Mouse (Mus musculus) embryonic fibroblast, embryonic 13.5 days (primary cell): ENCODE results near the gene Prok1. TPM values are rescaled to one million over a fixed set of nuclear protein-coding genes. Genes with fewer than 3 reads are reported as not detected.

ENCODE experiments used
- H3K27ac ChIP-seq: 2 replicates; pipeline ENCODE4 v1.5.1; 2012; ENCODE audit warnings: low read length, control low read depth, inconsistent platforms; ENCODE audit not compliant: insufficient read depth
- H3K4me1 ChIP-seq: 2 replicates; pipeline ENCODE4 v1.6.1; 2011; ENCODE audit warnings: low read length; ENCODE audit not compliant: control insufficient read depth, insufficient read depth
- H3K4me3 ChIP-seq: 2 replicates; pipeline ENCODE4 v1.5.1; 2011; ENCODE audit warnings: mild to moderate bottlenecking, control low read depth, low read length; ENCODE audit not compliant: insufficient read depth
- CTCF ChIP-seq: IDR thresholded peaks from 2 replicates; pipeline ENCODE4 v1.5.1; 2011; ENCODE audit warnings: mild to moderate bottlenecking, control low read depth, low read length, moderate library complexity, borderline replicate concordance; ENCODE audit not compliant: insufficient read depth
- POLR2A ChIP-seq: IDR thresholded peaks from 2 replicates; pipeline ENCODE4 v1.6.1; 2011; ENCODE audit warnings: low read depth, mild to moderate bottlenecking, control low read depth, low read length, moderate library complexity
- polyA plus RNA-seq: library from polyadenylated mRNA; stranded (reverse); fragments of >200 nt; gene quantifications from 2 replicates; pipeline ENCODE4 v1.2.4, GENCODE M21; 2011; ENCODE audit warnings: low read depth; ENCODE audit not compliant: missing spikeins, insufficient read length

Prok1 gene
- polyA plus RNA-seq, 1 experiment: not detected

GRCm38 (mm10) chr3:107261851-107262165 is 22.3 kb upstream of the Prok1 start:
- Histone ChIP-seq H3K4me1 (no peaks in the 10 kb centered on the region), H3K27ac (no peak overlapping the region), H3K4me3 (no peak overlapping the region)
- TF ChIP-seq POLR2A: no peak
- no peak for TF ChIP-seq CTCF

- TF ChIP-seq CTCF: no peak
- no peak for TF ChIP-seq POLR2A
- no peak overlapping the region for H3K4me3 ChIP-seq
- H3K4me1 ChIP-seq: no peaks in the 10 kb centered on the region
- no peak overlapping the region for H3K27ac ChIP-seq
Measured at GRCm38 (mm10) chr3:107260956-107261850, 21.7 kb upstream of the Prok1 start.

- Histone ChIP-seq H3K27ac (no peak overlapping the region), H3K4me3 (no peak overlapping the region), H3K4me1 (no peaks in the 10 kb centered on the region)
- no peak for TF ChIP-seq POLR2A
- no peak for TF ChIP-seq CTCF
Measured at GRCm38 (mm10) chr3:107257924-107258323, 18.4 kb upstream of the Prok1 start.

GRCm38 (mm10) chr3:107256724-107257123 is 17.2 kb upstream of the Prok1 start:
- no peak overlapping the region for H3K4me3 ChIP-seq
- H3K4me1 ChIP-seq: no peaks in the 10 kb centered on the region
- TF ChIP-seq CTCF: no peak
- TF ChIP-seq POLR2A: no peak
- H3K27ac ChIP-seq: no peak overlapping the region

- no peaks in the 10 kb centered on the region for H3K4me1 ChIP-seq
- H3K4me3 ChIP-seq: no peak overlapping the region
- no peak overlapping the region for H3K27ac ChIP-seq
- TF ChIP-seq CTCF (no peak), POLR2A (no peak)
Measured at GRCm38 (mm10) chr3:107255992-107256391, 16.5 kb upstream of the Prok1 start.

- TF ChIP-seq CTCF: no peak
- TF ChIP-seq POLR2A: no peak
- Histone ChIP-seq H3K4me3 (no peak overlapping the region), H3K27ac (no peak overlapping the region), H3K4me1 (no peaks in the 10 kb centered on the region)
Measured at GRCm38 (mm10) chr3:107253925-107254324, 14.4 kb upstream of the Prok1 start.

- Histone ChIP-seq H3K27ac (no peak overlapping the region), H3K4me1 (no peaks in the 10 kb centered on the region), H3K4me3 (no peak overlapping the region)
- TF ChIP-seq POLR2A: no peak
- no peak for TF ChIP-seq CTCF
Measured at GRCm38 (mm10) chr3:107252035-107252434, 12.5 kb upstream of the Prok1 start.

GRCm38 (mm10) chr3:107250320-107250719 is 10.8 kb upstream of the Prok1 start:
- no peak for TF ChIP-seq POLR2A
- no peak for TF ChIP-seq CTCF
- Histone ChIP-seq H3K27ac (no peak overlapping the region), H3K4me1 (no peaks in the 10 kb centered on the region), H3K4me3 (no peak overlapping the region)

- Histone ChIP-seq H3K4me1 (no peaks in the 10 kb centered on the region), H3K4me3 (no peak overlapping the region), H3K27ac (no peak overlapping the region)
- TF ChIP-seq POLR2A (no peak), CTCF (no peak)
Measured at GRCm38 (mm10) chr3:107249042-107249441, 9.5 kb upstream of the Prok1 start.

- Histone ChIP-seq H3K27ac (no peak overlapping the region), H3K4me3 (no peak overlapping the region), H3K4me1 (no peaks in the 10 kb centered on the region)
- no peak for TF ChIP-seq POLR2A
- no peak for TF ChIP-seq CTCF
Measured at GRCm38 (mm10) chr3:107246876-107247275, 7.4 kb upstream of the Prok1 start.
